Mouse (Mus musculus) left cerebral cortex, postnatal 25 days (tissue): ENCODE measurements at regions not wholly inside any gene's neighbourhood (a gene's known extent, or its start where the extent isn't known, plus 50 kb on each side); places are given as distances from the start of the nearest gene placed in this dataset.
A peak's percentile ranks its signal among the peaks of the same experiment; 100 is the strongest.

ENCODE experiments used
- DNase-seq, 2 experiments: peaks; one replicate each; pipeline ENCODE4 v3.0.0; 2022; ENCODE audit warnings: low spot score in 2 of 2, mixed read lengths in 1 of 2
- intact Hi-C: fragments of 180-260 bp; cut with DNase I; formaldehyde crosslinking; loops from one replicate; pipeline ENCODE4 v1.15.1; 2025

DNA sequence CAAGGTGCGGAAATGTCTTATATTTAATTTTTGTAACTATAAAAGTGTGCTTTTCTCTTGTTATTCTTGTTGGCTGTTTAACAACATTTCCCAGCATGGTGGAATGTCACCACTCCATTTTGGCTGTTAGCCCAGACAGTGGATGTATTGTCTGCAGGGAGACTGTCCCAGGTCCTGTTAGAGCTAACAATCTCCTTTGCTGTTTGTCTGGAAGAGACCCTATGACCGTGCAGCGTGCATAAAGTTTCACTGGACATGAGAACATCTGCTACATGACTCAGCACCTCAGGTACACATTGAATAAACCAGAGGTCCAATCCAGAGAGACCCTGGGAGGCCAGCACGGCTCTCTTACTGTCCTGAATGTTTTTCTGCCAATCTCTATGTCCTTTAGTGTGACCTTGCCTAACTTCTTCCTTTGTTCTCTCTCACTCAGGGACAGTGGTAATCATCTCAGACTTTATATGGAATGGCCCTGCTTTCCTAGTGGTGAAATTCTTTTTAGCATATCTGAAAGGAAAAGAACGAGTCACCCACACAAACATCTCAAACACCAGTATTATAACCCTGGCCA is 450.7 kb downstream of the Fgf9 start:
- DNase-seq = no peak

DNA sequence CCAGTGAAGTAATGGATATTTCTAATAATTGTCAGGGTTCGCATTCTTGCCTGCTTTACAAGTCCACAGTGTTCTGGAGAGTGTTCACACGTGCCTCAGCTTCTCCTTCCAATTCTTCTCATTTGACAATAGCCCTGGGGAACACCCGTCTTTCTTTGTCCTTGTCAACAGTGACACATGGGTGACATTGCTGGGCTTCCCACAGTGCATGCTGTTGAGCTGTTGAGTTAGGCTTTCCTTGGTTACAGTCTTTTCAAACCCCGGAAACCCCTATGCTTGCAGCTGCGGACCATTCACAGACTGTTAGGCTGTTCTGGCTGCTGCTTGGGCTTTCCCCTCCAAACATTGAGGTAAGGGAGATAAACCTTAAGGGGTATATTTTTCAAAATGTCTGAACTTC is 450.0 kb downstream of the Fgf9 start:
- intact Hi-C loops = no loop called here
- no peak for DNase-seq

More for the DNA sequence above, 450.7 kb downstream of the Fgf9 start:
- intact Hi-C loops = no loop called here

DNA sequence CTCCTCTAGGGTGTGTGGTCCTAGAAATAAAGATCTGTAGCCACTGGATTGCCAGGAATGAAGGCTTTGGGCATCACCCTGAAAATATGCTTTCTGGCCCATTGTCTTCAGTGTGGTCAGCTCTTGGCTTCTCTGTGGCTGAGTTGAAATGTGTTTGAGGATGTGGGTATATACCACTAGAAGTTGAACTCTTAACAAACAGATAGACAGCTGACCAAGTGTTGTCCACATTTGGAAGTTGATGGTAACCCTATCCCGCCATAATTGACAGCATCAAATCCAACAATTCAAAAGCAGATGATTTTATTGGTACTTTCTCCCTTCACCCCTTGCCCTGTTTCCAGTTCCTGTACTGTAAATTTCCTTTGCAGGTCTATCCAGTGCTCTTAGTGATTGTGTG is 448.7 kb downstream of the Fgf9 start:
- intact Hi-C loops = no loop called here
- DNase-seq = no peak

DNA sequence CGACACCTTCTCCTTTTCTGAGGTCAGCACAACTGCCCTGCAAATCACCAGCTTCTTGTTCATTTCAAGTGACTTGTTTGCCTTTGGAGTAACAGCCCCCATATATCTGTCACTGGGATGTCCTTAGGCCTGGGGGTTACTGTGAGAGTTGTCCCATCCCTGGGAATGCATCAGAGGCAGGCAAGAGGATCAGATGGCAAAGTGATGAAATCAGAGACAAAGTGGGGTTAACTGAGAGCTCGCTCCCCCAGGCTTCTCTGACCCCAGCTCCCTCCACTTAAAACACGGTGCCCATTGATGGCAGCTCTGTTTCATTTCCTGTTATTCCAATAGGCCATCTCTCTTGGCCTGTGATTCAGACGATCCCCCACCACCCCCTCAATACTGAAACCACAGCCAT is 446.2 kb downstream of the Fgf9 start:
- intact Hi-C loops = no loop called here
- DNase-seq = no peak

DNA sequence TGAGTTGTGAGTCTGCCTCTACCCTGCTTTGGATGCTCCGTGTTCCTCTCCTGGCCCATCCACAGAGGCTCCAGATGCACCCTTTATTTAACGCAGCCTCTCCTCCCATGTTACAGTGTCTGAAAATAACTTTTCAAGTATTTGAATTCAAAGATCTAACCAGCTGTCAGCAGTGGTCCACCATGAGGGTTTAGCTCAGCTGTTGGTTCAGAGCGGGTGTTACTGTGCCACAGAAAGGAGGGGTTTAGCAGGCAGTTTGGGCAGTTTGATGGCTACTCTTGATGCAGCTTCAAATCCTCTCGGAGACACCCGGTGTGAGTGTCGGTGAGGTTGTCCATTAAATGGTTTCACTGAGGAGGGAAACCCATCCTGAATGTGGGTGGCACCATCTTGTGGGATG is 441.8 kb downstream of the Fgf9 start:
- DNase-seq = no peak
- intact Hi-C loops = no loop called here

DNA sequence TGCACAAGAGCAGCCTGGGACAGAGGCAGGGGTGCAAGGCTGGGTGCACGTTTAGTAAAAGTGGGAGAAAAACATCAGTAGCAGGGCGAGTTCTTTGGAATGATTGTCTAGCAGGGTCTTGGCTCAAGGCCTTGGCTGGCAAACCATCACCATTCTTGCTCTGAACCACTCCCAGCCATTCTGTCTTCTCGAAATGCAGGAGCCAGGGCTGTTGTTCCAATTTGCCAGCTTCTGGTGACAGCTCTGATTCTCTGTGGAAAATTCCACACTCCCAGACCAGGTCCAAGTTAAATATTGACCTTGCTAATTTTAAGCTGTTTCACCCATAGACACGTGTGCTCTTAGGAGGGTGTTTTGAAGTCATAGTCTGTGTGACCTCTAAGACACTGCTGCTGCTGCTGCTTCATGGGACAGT is 441.2 kb downstream of the Fgf9 start:
- DNase-seq = no peak
- intact Hi-C loops = no loop called here

DNA sequence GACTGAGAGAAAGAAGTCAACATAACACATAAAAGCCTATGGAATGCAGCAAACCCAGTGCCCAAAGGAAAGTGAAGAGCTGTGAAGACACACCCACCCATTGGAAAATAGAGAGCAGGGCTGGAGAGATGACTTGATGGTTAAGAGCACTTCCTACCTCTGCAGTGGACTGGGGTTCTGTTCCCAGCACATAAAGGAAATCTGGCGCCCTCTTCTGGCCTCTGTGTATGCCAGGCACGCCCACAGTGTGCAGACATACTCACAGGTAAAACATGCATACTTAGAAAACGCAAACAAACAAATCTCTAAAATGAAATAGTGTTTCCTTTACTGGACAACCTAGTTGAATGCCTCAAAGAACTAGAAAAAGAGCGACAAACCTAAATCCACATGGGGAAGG is 440.4 kb downstream of the Fgf9 start:
- DNase-seq = no peak
- intact Hi-C loops = no loop called here

DNA sequence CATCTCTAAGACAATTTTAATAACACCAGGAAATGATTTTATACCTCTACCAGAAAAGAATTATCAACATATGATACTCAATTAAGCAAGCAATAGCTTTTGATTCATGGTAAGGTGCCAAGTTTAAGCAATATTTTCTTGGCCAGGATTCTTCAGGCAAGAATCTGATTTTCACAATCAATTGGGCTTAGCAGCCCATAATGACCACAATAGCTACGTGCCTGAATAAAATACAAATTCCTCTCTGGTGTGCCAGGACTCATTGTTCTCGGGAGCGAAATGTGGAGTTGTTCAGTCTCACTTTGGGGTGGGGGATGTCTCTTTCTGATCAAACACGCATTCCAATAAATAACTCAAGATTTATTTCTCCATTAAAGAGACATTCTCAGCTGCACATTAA is 438.8 kb downstream of the Fgf9 start:
- no peak for DNase-seq
- intact Hi-C loops = no loop called here

DNA sequence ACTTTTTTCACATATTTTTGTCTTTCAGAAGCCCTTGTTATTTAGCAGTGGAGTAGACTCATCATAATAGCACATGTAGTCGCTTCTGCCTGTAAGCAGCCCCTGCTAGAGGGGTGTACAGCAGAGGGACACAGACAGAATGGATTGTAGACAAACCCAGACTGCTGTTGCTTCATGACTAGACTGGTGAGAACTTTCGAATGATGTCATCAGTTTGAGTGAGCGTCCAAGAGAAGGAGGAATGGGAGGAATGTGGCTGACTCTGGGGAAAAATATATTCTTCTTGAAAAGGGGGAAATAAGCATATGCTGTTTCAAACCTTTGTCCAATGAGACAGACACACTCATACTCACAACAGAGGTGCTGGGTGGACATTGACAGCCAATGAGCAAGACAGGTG is 436.1 kb downstream of the Fgf9 start:
- intact Hi-C loops = no loop called here
- DNase-seq = no peak

DNA sequence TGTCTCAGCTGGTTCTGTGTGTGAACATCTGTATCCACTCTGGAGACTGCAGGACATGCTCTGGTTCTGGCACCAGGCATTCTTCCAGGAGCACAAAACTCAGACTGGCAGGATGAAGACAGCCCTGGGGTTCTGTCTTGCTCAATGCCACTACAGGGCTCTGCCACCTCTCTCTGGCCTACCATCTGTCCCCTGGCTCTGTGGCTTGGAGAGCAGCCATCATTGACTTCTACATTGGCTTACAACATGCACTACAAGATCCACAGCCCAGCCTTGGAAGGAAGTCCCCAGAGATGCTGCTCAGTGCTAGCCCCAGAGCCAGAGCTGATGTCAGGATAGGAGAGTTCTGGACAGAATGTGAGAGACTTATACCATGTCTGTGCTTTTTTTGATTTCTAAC is 435.5 kb downstream of the Fgf9 start:
- intact Hi-C loops = no loop called here
- no peak for DNase-seq

DNA sequence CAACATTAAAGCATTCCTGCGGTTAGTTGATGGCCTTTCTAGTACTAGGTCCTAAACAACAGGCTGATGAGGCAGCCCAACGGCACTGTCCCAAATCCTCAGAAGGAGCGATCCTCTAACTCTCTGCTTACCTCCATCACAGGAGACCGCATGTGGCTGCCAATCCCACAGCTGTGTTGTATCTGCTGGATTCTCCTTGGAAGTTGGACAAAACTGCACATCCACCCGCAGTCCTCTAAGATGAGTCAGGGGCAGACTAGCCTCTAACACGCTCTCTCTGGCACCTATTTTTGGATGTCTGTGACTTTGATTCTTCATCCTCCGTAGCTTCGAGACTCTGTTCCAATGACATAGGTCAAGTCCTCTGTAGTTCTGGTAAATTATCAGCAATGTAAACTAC is 432.5 kb downstream of the Fgf9 start:
- intact Hi-C loops = no loop called here

DNA sequence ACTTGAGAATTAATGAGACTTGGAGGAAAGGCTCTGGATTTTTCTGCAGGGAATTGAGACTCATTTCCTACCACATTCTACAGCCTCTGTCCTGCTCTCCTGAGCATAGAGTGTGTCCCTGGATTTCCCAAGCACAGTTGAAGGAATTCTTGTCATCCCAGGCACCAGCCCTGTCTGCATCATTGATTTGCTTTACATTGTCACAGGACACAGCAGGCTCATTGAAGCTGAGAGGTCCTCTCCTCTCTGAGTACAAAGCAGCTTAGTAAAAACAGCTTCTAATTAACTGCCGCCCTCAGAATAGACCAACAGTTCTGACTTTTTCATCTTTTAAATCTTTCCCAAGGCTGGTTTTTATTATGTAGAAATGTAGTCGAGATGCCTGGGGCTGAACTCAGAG is 429.7 kb downstream of the Fgf9 start:
- intact Hi-C loops = no loop called here
- DNase-seq = no peak

More for the DNA sequence above, 432.5 kb downstream of the Fgf9 start:
- DNase-seq = no peak

DNA sequence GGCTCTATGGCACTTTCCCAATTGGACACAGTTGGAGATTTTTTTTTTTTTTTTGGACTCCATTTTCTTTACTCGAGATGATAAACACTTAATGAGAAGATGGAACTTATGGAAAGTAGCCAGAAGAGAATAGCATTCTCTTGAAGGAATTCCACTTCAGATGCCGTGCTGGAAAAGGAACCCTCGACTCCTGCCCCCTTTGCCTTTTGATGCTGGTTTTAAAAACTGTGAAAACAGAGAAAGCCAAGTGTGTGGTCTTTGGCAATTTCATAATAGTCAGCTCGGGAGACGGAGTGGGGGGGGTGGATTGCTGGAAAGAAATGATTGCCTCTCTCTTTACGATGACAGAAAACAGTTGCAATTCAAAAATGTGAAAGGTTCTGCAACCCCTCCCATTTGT is 429.2 kb downstream of the Fgf9 start:
- DNase-seq = no peak
- intact Hi-C loops = no loop called here

DNA sequence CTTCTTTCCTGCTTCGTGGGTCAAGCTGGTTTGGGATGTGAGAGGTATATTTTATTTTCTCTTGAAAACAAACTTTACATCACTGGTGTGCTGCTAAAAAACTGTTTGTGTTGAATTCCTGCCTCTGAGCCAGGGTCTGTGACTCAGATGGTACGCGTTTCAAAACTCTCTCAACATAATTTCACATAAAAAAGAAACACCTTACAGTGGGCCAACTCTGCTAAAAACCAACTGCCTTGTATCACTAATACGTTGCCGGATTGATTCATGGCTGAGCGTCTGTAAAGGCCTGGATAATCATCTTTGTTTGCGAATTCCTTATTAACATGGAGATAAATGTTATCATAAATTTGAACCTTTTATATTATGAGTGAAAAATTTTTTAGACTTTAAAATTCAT is 428.7 kb downstream of the Fgf9 start:
- intact Hi-C loops = no loop called here
- no peak for DNase-seq

DNA sequence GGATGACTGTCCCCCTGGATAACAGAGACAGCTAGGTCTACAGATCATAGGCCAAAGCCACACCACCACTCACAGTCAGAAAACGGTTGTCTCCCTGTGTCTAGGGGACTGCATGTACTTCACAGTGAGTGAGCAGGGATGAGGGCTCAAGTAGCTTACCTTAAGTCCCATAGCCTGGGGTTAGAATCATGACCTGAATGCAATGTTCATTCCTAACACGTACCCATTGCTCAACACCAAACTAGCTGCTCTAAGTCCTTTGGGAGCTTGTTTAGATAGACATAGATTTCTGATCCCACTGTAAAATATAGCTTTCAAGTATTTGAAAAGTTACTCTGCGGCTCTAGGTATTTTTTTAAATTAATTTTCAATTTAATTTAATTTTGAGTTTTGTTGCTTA is 426.6 kb downstream of the Fgf9 start:
- intact Hi-C loops = no loop called here
- DNase-seq = no peak

DNA sequence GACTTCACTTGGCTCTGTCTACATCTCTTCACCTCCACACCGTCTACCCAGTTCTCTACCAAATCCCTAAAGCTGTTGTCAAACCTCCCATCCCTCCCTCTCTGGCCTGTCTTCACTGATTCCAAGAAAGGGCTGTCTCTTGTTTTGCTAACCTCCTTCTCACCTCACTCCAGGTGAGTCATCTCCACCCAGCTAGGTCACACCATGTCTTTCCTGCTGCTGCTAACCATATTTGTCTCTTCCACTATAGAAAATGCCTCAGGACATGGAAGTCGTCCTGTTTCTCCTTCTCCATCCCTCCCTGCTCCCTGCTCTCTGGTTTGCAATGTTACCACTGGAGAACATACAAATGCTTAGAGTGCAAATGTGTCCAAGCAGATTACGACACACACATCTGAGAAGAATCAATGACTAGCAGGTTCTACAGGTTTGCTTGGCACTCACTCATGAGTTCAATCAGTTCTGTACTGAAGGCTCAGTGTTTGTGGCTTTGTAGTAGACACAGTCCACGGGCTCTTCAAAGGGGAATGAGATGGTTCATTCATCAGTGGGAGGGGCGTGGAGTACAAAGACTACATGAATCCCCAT is 424.1 kb downstream of the Fgf9 start:
- intact Hi-C loops = no loop called here

DNA sequence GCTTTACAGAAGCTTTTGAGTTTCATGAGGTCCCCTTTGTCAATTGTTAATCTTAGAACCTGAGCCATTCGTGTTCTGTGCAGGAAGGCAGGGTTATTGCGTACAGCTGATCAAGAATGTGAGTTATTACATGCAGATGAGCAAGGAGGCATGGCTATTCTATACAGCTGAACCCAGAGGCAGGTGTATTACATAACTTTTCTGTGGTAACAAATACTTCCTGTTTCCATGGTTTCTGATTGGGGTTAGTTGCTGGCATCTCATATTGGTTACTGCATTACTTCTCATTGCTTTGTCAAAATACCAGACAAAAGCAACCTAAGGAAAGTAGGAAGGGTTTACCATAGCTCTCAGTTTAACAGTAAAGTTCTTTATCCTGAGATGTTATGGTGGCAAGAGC is 421.8 kb downstream of the Fgf9 start:
- intact Hi-C loops = no loop called here
- DNase-seq = no peak

More for the DNA sequence above, 424.1 kb downstream of the Fgf9 start:
- DNase-seq = no peak

DNA sequence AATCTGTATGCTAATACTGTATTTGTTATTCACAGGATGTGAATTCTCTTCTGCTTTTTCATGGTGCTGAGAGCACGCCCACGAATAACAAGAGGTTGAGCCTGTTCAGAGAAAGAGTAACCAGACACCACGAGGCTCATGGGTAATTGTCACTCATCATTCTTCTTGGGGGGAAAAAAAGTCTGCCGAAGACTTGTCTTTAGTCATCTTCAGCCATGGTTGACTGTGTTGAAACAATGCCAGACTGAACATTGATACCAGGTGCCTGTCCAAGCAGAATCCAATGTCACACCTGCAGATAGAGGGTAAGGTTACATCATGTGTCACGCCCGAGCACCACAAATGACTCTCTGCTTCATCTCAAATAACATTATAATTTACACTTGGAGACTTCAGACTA is 418.5 kb downstream of the Fgf9 start:
- DNase-seq = no peak
- intact Hi-C loops = no loop called here

DNA sequence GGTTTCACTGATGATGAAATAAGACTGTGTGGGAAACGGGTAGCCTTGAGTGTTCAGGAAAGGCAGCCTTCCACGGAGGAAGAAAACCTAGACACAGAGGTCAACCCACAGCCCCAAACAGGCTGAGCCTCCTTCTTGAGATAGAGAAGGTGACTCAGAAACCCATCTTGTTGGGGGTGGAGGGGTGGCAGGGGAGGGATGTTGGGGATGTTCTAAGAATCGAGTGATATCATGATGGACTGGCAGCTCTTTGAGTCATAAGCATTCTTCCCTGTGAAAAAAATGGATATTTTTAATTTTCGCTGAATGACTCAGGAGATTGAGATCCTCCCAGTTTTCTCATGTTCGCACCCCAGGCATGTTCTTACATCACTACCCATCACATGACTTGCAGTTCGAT is 417.5 kb downstream of the Fgf9 start:
- peak in 1 of 2 experiments; percentile 12 for DNase-seq
- intact Hi-C loops = no loop called here

DNA sequence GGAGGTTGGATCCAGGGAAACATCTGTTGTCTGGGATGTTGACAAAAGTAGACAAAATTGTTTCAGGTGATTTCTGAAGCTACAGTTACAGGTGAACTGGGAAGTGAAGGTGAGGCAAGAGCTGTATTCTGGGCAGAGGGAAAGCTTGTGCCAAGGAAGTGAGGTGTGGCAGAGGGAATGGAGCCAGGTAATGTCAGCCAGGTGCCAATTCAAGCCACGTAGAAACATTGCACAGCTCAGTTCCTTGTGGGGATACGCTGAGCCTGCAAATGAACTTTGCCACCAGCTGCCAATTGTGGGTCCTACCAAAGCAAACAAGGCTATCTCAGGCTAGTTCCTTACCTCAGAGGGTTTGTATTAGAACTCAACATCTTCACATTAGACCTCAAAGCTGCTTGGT is 410.1 kb downstream of the Fgf9 start:
- no peak for DNase-seq
- intact Hi-C loops = no loop called here

DNA sequence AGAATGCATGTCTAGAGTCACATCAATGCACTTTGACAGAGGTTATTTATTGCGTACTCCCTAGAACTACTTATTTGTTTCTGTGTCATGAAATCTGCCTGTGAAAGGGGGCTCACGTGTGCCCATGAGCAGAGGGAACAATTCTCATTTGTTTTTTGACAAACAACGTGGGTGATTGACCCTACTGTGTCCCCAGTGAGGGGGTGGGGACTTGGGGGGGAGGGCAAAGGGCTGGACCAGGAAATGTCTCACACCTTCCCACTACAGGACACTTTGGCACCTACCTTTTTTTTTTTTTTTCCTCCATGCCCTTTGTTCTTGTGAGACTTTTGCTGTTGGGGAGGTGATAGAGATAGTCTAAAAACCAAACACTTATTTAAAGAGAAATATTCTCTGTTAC is 400.3 kb downstream of the Fgf9 start:
- DNase-seq = no peak

DNA sequence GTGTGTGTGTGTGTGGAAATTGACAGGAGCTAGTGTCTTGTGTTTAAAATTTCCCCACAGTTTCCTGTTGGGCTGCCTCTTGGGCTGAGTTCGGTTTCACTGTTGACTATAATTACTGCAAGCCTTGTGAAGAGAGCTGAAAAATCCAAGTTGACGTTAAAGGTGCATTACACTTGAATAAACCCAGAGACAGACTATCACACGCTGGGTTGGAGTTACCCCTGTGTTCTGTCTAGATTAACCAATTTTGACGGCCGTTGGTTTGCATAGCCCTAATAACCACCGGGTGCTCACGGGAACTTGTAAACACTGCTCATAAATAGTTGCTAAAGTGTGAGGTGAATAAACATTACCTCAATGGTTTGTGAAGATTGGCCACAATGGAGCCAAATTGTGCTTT is 398.1 kb downstream of the Fgf9 start:
- DNase-seq = no peak
- intact Hi-C loops = no loop called here

More for the DNA sequence above, 400.3 kb downstream of the Fgf9 start:
- intact Hi-C loops = no loop called here
